In the genomic region with DNA sequence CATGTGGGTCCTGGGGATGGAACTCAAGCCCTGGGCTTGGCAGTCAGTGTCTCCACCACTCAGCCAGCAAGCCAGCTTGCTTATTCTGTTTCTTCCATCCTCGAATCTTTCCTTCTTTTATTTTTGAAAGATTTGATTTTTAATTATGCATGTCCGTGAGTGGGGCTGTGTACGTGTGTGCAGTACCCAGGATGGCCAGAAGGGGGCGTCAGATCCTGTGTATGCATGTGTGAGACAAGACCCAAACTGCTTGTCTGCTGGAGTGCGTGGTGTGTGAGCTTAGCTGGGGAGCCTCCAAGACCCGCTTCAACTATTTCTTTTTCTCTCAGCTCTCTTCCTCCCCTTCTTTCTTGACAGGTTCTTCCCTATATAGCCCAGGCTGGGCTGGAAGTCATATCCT, we compare ENCODE assay signal across 11 mouse cellular contexts. TPM values are rescaled to one million over a fixed set of nuclear protein-coding genes. Genes with fewer than 3 reads are reported as not detected.
DNase-seq lines count a peak whose midpoint lies in the region; ATAC-seq and TF ChIP-seq lines count a peak whose summit lies in the region.
"Had no signal": no experiment of that assay in that cellular context is flagged by ENCODE, and none has a peak within 500 bp of the region (broad histone marks: within the 10 kb centered on the region; RNA-seq: fewer than 3 reads in every experiment).

No protein-coding gene starts in this region.

- no peaks in the 10 kb centered on the region for H3K4me1 ChIP-seq in hindbrain, postnatal 0 days (ENCODE audit: insufficient read depth, low read length)
- peaks cover 13% of the 10 kb centered on the region; the same call in 1 of the 2 replicates for H3K4me1 ChIP-seq in hindbrain, embryonic 14.5 days (replicated peaks; ENCODE audit: control insufficient read depth, insufficient read depth, low read length)

- no peak overlapping the region for H3K27ac ChIP-seq in hindbrain, postnatal 0 days
- H3K27ac ChIP-seq in hindbrain, embryonic 14.5 days = no peak overlapping the region

- ATAC-seq in hindbrain, postnatal 0 days = no peak
- no peak for ATAC-seq in hindbrain, embryonic 14.5 days (ENCODE audit: low FRiP score)

- no peak overlapping the region for H3K4me2 ChIP-seq in hindbrain, postnatal 0 days (ENCODE audit: low read depth, low read length)
- H3K4me2 ChIP-seq in hindbrain, embryonic 14.5 days (replicated peaks) = no peak overlapping the region

- TF ChIP-seq CTCF in hindbrain, postnatal 0 days (IDR thresholded peaks at IDR 0.05; ENCODE audit: low read depth) = peak; percentile 66

- 75% methylated on average over 6 of the region's 6 CpGs for WGBS in hindbrain, postnatal 0 days
- 78% methylated on average over 6 of the region's 6 CpGs for WGBS in hindbrain, embryonic 14.5 days

- H3K9ac ChIP-seq in hindbrain, postnatal 0 days (replicated peaks; ENCODE audit: low read length) = no peak overlapping the region
- no peak overlapping the region for H3K9ac ChIP-seq in hindbrain, embryonic 14.5 days

- no peak for DNase-seq in hindbrain, postnatal 0 days (ENCODE audit: low spot score)
- DNase-seq in hindbrain, embryonic 14.5 days (ENCODE audit: low spot score) = no peak
- peak; percentile 32 for DNase-seq in right cerebral cortex, postnatal 4 days
- no peak for DNase-seq in right cerebral cortex, adult 18-20 months
- DNase-seq in ZHBTc4 (ENCODE audit: low read depth, low spot score) = peak; percentile 88
- peak; percentile 41 for DNase-seq in thymus, postnatal 14 days
- DNase-seq in ovary, postnatal 36 days (ENCODE audit: low spot score) = no peak
- no peak for DNase-seq in heart, adult 9 months (ENCODE audit: low spot score in 2 of 2)
- DNase-seq: cerebellum, postnatal 36 days; layer of hippocampus, adult 9-11 months had no signal

- no peak overlapping the region for H3K4me3 ChIP-seq in hindbrain, postnatal 0 days (ENCODE audit: low read length)
- no peak overlapping the region for H3K4me3 ChIP-seq in hindbrain, embryonic 14.5 days (replicated peaks; ENCODE audit: low read length)
- H3K4me3 ChIP-seq: myocyte had no signal

- H3K36me3 ChIP-seq in hindbrain, postnatal 0 days (ENCODE audit: insufficient read depth, low read length) = no peaks in the 10 kb centered on the region
- H3K36me3 ChIP-seq in hindbrain, embryonic 14.5 days (replicated peaks; ENCODE audit: control insufficient read depth, insufficient read depth) = no peaks in the 10 kb centered on the region

- H3K27me3 ChIP-seq in hindbrain, postnatal 0 days (ENCODE audit: insufficient read depth, low read length) = no peaks in the 10 kb centered on the region
- H3K27me3 ChIP-seq in hindbrain, embryonic 14.5 days (ENCODE audit: control insufficient read depth, insufficient read depth, low read length) = no peaks in the 10 kb centered on the region

- no peaks in the 10 kb centered on the region for H3K9me3 ChIP-seq in hindbrain, postnatal 0 days (ENCODE audit: low read length)
- H3K9me3 ChIP-seq in hindbrain, embryonic 14.5 days (ENCODE audit: control insufficient read depth, low read length) = no peaks in the 10 kb centered on the region

RNA-seq across cellular contexts. Expression of gene Tcp11, which starts 25.9 kb away (rescaled TPM):
- 2.9 and 3.6 TPM in 2 replicates for total RNA-seq in hindbrain, postnatal 0 days (2014; rRNA removed)
- 1.9 and 2.0 TPM in 2 replicates for polyA plus RNA-seq in hindbrain, postnatal 0 days (2015; fragmentation: Nextera tagmentation; extraction: Ambion mirVana)
- 0.94 and 1.6 TPM in 2 replicates for polyA plus RNA-seq in hindbrain, embryonic 14.5 days (2014; fragmentation: Nextera tagmentation; extraction: Ambion mirVana)
- polyA plus RNA-seq: myocyte had no signal

RNA-seq across cellular contexts. Expression of gene Scube3, which starts 35.6 kb away (rescaled TPM):
- total RNA-seq in hindbrain, postnatal 0 days (2014; rRNA removed) = 10.7 and 10.9 TPM in 2 replicates
- 2.1 TPM in 2 replicates for polyA plus RNA-seq in hindbrain, postnatal 0 days (2015; fragmentation: Nextera tagmentation; extraction: Ambion mirVana)
- polyA plus RNA-seq in hindbrain, embryonic 14.5 days (2014; fragmentation: Nextera tagmentation; extraction: Ambion mirVana) = 4.7 and 6.6 TPM in 2 replicates

Comparison
In these comparisons a context has a peak if more than half of its experiments do, and no peak if none do; other contexts are left out.
1. DNase-seq: peak in right cerebral cortex, postnatal 4 days (single experiment), ZHBTc4 (single experiment) and thymus, postnatal 14 days (single experiment); none in hindbrain, postnatal 0 days (single experiment), hindbrain, embryonic 14.5 days (single experiment), right cerebral cortex, adult 18-20 months (single experiment), ovary, postnatal 36 days (single experiment) and heart, adult 9 months (0 of 2).